9 mouse cellular contexts compared by ENCODE assay signal in genomic region chr1:45312870-45313269, GRCm38 (mm10). TPM values are rescaled to one million over a fixed set of nuclear protein-coding genes. Genes with fewer than 3 reads are reported as not detected.
DNase-seq lines count a peak whose midpoint lies in the region; ATAC-seq and TF ChIP-seq lines count a peak whose summit lies in the region.
"Had no signal": no experiment of that assay in that cellular context is flagged by ENCODE, and none has a peak within 500 bp of the region (broad histone marks: within the 10 kb centered on the region; RNA-seq: fewer than 3 reads in every experiment).

No protein-coding gene starts in this region.

- TF ChIP-seq POLR2A in embryonic fibroblast, embryonic 13.5 days (IDR thresholded peaks at IDR 0.05; ENCODE audit: low read depth, low read length): peak; percentile 62; the same call in 1 of the 2 replicates

- peak overlapping the region; percentile 100 for H3K27ac ChIP-seq in embryonic fibroblast, embryonic 13.5 days (ENCODE audit: insufficient read depth, low read length)
- peak overlapping the region; percentile 82 for H3K27ac ChIP-seq in limb, embryonic 12.5 days
- H3K27ac ChIP-seq: forebrain, embryonic 12.5 days had no signal

- intact Hi-C loops in heart, postnatal 25 days (cut with DNase I): loop anchor here (2.0 to 10.0 kb wide), 5 partner anchors 378 to 1081 kb away; partner anchors contain the start of gene Gulp1

- peak overlapping the region; percentile 56 for H3K4me2 ChIP-seq in limb, embryonic 12.5 days

- H3K4me1 ChIP-seq in embryonic fibroblast, embryonic 13.5 days (ENCODE audit: control insufficient read depth, insufficient read depth, low read length): peaks cover 9% of the 10 kb centered on the region
- peaks cover 18% of the 10 kb centered on the region for H3K4me1 ChIP-seq in limb, embryonic 12.5 days (replicated peaks)
- H3K4me1 ChIP-seq: forebrain, embryonic 12.5 days had no signal

- H3K9ac ChIP-seq in limb, embryonic 12.5 days (replicated peaks): peak overlapping the region; percentile 74
- H3K9ac ChIP-seq: forebrain, embryonic 12.5 days had no signal

- TF ChIP-seq CTCF in embryonic fibroblast, embryonic 13.5 days (IDR thresholded peaks at IDR 0.05; ENCODE audit: borderline replicate concordance, insufficient read depth, low read length): no peak

- 0 out of 2 replicates have a peak, but pooled peaks have one; percentile 46 for ATAC-seq in limb, embryonic 12.5 days (ENCODE audit: insufficient number of reproducible peaks, insufficient read depth, low FRiP score, low TSS enrichment, low read depth)

- peak overlapping the region; percentile 35 for H3K4me3 ChIP-seq in embryonic fibroblast, embryonic 13.5 days (ENCODE audit: insufficient read depth, low read length)
- H3K4me3 ChIP-seq in limb, embryonic 12.5 days (replicated peaks): peak overlapping the region; percentile 51
- H3K4me3 ChIP-seq: forebrain, embryonic 12.5 days had no signal

- DNase-seq in heart, adult 11 months: peak; percentile 94
- DNase-seq in heart, postnatal 25 days (ENCODE audit: low spot score): no peak
- DNase-seq in 3T3-L1 (ENCODE audit: low read depth, low spot score): peak; percentile 88
- no peak for DNase-seq in cerebellum, adult 18-20 months
- no peak for DNase-seq in cerebellum, adult 9-11 months
- no peak for DNase-seq in right cerebral cortex, postnatal 25 days

- no peaks in the 10 kb centered on the region for H3K36me3 ChIP-seq in limb, embryonic 12.5 days
- H3K36me3 ChIP-seq: forebrain, embryonic 12.5 days had no signal

- H3K27me3 ChIP-seq in limb, embryonic 12.5 days: no peaks in the 10 kb centered on the region
- H3K27me3 ChIP-seq: forebrain, embryonic 12.5 days had no signal

- no peaks in the 10 kb centered on the region for H3K9me3 ChIP-seq in limb, embryonic 12.5 days
- H3K9me3 ChIP-seq: forebrain, embryonic 12.5 days had no signal

RNA-seq across cellular contexts. Expression of gene Col3a1, which starts 1.5 kb away (rescaled TPM):
- 100 to 1,000 TPM; 422 to 465 TPM for total RNA-seq in heart, postnatal 25 days (2021)
- 1,952 and 4,064 TPM in 2 replicates for polyA plus RNA-seq in embryonic fibroblast, embryonic 13.5 days (2011; ENCODE audit: insufficient read length, low read depth, missing spikeins)
- polyA plus RNA-seq in limb, embryonic 12.5 days (2016; fragmentation: Nextera tagmentation; extraction: Ambion mirVana): 864 and 890 TPM in 2 replicates

Comparison
In these comparisons a context has a peak if more than half of its experiments do, and no peak if none do; other contexts are left out.
1. DNase-seq: peak in heart, adult 11 months (single experiment) and 3T3-L1 (single experiment); none in heart, postnatal 25 days (single experiment), cerebellum, adult 18-20 months (0 of 2), cerebellum, adult 9-11 months (single experiment) and right cerebral cortex, postnatal 25 days (single experiment).